Mouse (Mus musculus): ENCODE measurements around the gene Nceh1. TPM values are rescaled to one million over a fixed set of nuclear protein-coding genes. Genes with fewer than 3 reads are reported as not detected.
"Not testable (repeated sequence)": the region's sequence is repeated elsewhere in the genome, so short reads cannot be mapped to it uniquely, and the experiment has no call there.

The Nceh1 gene
- total and polyA plus RNA-seq, 3 experiments, result 8.5 to 11.8 (median 9.2) TPM

- in situ Hi-C loops (cut with MboI; ENCODE audit: low pct_ligation_motif_present, low pct_unique_long_range_greater_than_20kb, low sequenced_read_pairs) (loop anchor here (25.0 kb wide), 1 partner anchor 192 kb away; no protein-coding TSS in a partner anchor), dilution Hi-C loops (cut with MboI; ENCODE audit: extremely low pct_ligation_motif_present, extremely low pct_unique_long_range_greater_than_20kb, low sequenced_read_pairs) (no loop called here)
- Histone ChIP-seq H3K9me3 (replicated peaks; ENCODE audit: low read length) (no peaks in the 10 kb centered on the region), H3K9ac (ENCODE audit: insufficient read depth, low read depth) (no peak overlapping the region), H3K4me1 (ENCODE audit: control insufficient read depth in 1 of 2, insufficient read depth in 2 of 2) (peaks cover 0 to 25% of the 10 kb centered on the region in 2 experiments; a peak in 2 of 4 replicates), H3K27ac (ENCODE audit: insufficient read depth, low read depth) (no peak overlapping the region), H3K27me3 (replicated peaks) (no peaks in the 10 kb centered on the region), H3K79me2 (replicated peaks; ENCODE audit: control insufficient read depth, extremely low read depth, insufficient read depth, poor library complexity, severe bottlenecking) (no peaks in the 10 kb centered on the region), H3K36me3 (replicated peaks in 1 of 2; ENCODE audit: control insufficient read depth in 1 of 2, insufficient read depth in 1 of 2, low read length in 1 of 2) (no peaks in the 10 kb centered on the region), H3K4me2 (ENCODE audit: insufficient read depth, low read depth, poor library complexity, severe bottlenecking) (peak overlapping the region; percentile 39; the same call in 1 of the 2 replicates), H3K4me3 (replicated peaks in 1 of 3; ENCODE audit: low read depth in 2 of 3, low read length in 2 of 3, poor library complexity in 1 of 3) (no peak overlapping the region)
- TF ChIP-seq CTCF (conservative IDR thresholded peaks at IDR 0.05 in 1 of 2, IDR thresholded peaks at IDR 0.05 in 1 of 2; ENCODE audit: low read depth in 2 of 2, low read length in 2 of 2) (peak; percentile 11 to 70; a peak in 2 of 4 replicates), JUND (conservative IDR thresholded peaks at IDR 0.05; ENCODE audit: low read depth, low read length) (no peak), RAD21 (IDR thresholded peaks at IDR 0.05; ENCODE audit: low read depth, low read length) (peak; percentile 62), SMC3 (IDR thresholded peaks at IDR 0.05; ENCODE audit: low read depth, low read length) (peak; percentile 51), ETS1 (conservative IDR thresholded peaks at IDR 0.05; ENCODE audit: low read depth, low read length) (no peak)
- no peak for DNase-seq (ENCODE audit: extremely low read depth)
Measured at GRCm38 (mm10) chr3:27270160-27270962, 87.6 kb downstream of the Nceh1 start.

DNA sequence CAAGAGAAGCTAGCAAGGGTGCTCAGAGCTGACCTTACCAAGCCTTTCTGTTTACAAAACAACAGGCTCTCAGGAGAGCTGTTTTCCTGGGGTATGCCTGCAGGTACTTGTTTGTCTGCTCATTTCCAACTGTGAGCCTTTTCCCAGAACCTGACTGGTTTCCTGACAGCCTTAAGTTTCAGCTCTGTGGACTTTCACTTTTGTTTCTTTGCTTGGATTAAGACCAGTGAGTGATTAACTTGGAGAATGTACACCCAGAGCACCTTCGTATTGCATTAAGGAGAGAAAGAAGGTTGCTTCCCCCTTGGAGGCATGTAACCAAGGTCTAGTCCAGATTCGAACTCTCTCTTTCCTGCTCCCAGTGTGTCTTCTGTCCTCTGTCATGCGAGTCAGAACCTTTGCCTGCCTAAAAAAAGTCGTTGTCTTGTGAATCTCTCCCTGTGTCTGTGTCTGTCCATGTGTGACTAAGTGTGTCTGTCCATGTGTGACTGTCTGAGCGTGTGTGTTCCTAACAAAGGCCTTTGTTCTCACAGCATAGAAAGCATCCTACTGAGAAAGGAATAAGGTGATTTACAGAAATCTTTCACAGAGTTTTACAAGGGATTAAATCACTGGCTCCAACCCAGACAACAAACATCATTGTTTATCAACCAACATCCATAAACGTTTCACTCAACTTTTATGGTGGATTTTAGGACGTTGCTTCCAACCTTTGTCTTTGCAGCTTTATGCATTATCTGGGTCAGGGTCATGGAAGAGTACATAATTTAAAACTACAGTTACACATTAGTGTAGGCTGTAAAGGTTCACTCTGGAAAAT is 90.4 kb downstream of the Nceh1 start:
- no peaks in the 10 kb centered on the region for H3K9me3 ChIP-seq (replicated peaks; ENCODE audit: low read length)
- in situ Hi-C loops (cut with MboI; ENCODE audit: low pct_ligation_motif_present, low pct_unique_long_range_greater_than_20kb, low sequenced_read_pairs), result loop anchor here (25.0 kb wide), 1 partner anchor 189 kb away; no protein-coding TSS in a partner anchor
- no peaks in the 10 kb centered on the region for H3K36me3 ChIP-seq (replicated peaks in 1 of 2; ENCODE audit: control insufficient read depth in 1 of 2, insufficient read depth in 1 of 2, low read length in 1 of 2)
- no peaks in the 10 kb centered on the region for H3K79me2 ChIP-seq (replicated peaks; ENCODE audit: control insufficient read depth, extremely low read depth, insufficient read depth, poor library complexity, severe bottlenecking)
- peaks cover 0 to 20% of the 10 kb centered on the region in 2 experiments; a peak in 2 of 4 replicates for H3K4me1 ChIP-seq (ENCODE audit: control insufficient read depth in 1 of 2, insufficient read depth in 2 of 2)
- no peak overlapping the region for H3K4me3 ChIP-seq (replicated peaks in 1 of 3; ENCODE audit: low read depth in 2 of 3, low read length in 2 of 3, poor library complexity in 1 of 3)
- no peak overlapping the region for H3K9ac ChIP-seq (ENCODE audit: insufficient read depth, low read depth)
- DNase-seq (ENCODE audit: extremely low read depth), result peak; percentile 24
- TF ChIP-seq NRF1 (IDR thresholded peaks at IDR 0.05; ENCODE audit: low read depth, low read length), result no peak
- TF ChIP-seq BHLHE40 (IDR thresholded peaks at IDR 0.05; ENCODE audit: low read depth, low read length), result no peak
- TF ChIP-seq ETS1 (conservative IDR thresholded peaks at IDR 0.05; ENCODE audit: low read depth, low read length), result no peak
- no peak for TF ChIP-seq TBP (conservative IDR thresholded peaks at IDR 0.05; ENCODE audit: low read depth, low read length)
- TF ChIP-seq IRF4 (IDR thresholded peaks at IDR 0.05; ENCODE audit: low read depth, low read length), result no peak
- TF ChIP-seq CHD2 (IDR thresholded peaks at IDR 0.05; ENCODE audit: low read length), result no peak
- no peak for TF ChIP-seq MAZ (IDR thresholded peaks at IDR 0.05; ENCODE audit: low read depth, low read length)
- TF ChIP-seq USF1 (IDR thresholded peaks at IDR 0.05; ENCODE audit: low read depth, low read length), result no peak
- TF ChIP-seq SIN3A (IDR thresholded peaks at IDR 0.05; ENCODE audit: low read length), result no peak
- TF ChIP-seq MEF2A (IDR thresholded peaks at IDR 0.05; ENCODE audit: borderline replicate concordance, low read depth, low read length), result no peak
- TF ChIP-seq MAFK (IDR thresholded peaks at IDR 0.05; ENCODE audit: insufficient replicate concordance, low read length), result no peak
- no peak for TF ChIP-seq MYC (IDR thresholded peaks at IDR 0.05; ENCODE audit: low read depth, low read length)
- no peak for TF ChIP-seq RCOR1 (conservative IDR thresholded peaks at IDR 0.05; ENCODE audit: low read depth, low read length)
- TF ChIP-seq SMC3 (IDR thresholded peaks at IDR 0.05; ENCODE audit: low read depth, low read length), result no peak
- TF ChIP-seq POLR2A (IDR thresholded peaks at IDR 0.05; ENCODE audit: low read depth, low read length), result no peak
- TF ChIP-seq JUN (IDR thresholded peaks at IDR 0.05; ENCODE audit: insufficient read depth, low read depth, low read length), result no peak
- TF ChIP-seq PAX5 (IDR thresholded peaks at IDR 0.05; ENCODE audit: low read length), result no peak
- no peak for TF ChIP-seq CHD1 (IDR thresholded peaks at IDR 0.05; ENCODE audit: low read depth, low read length)
- no peak for TF ChIP-seq ZNF384 (IDR thresholded peaks at IDR 0.05; ENCODE audit: low read depth, low read length)
- peak overlapping the region; percentile 53; the same call in 1 of the 2 replicates for H3K4me2 ChIP-seq (ENCODE audit: insufficient read depth, low read depth, poor library complexity, severe bottlenecking)
- H3K27ac ChIP-seq (ENCODE audit: insufficient read depth, low read depth), result no peak overlapping the region
- dilution Hi-C loops (cut with MboI; ENCODE audit: extremely low pct_ligation_motif_present, extremely low pct_unique_long_range_greater_than_20kb, low sequenced_read_pairs), result no loop called here
- no peaks in the 10 kb centered on the region for H3K27me3 ChIP-seq (replicated peaks)

DNA sequence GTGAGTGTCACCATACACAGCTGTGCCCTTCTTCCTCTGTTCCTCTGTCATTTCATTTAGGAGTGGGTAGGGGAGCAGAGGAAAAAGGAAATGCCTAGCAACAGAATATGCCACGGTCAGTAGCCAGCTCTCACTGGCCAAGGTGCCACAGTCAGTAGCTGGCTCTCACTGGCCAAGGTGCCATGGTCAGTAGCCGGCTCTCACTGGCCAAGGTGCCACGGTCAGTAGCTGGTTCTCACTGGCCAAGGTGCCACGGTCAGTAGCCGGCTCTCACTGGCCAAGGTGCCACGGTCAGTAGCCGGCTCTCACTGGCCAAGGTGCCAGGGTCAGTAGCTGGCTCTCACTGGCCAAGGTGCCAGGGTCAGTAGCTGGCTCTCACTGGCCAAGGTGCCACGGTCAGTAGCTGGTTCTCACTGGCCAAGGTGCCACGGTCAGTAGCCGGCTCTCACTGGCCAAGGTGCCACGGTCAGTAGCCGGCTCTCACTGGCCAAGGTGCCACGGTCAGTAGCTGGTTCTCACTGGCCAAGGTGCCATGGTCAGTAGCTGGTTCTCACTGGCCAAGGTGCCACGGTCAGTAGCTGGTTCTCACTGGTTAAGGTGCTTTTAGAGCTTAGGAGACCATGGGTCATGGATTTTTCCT is 96.6 kb downstream of the Nceh1 start:
- H3K79me2 ChIP-seq (replicated peaks; ENCODE audit: control insufficient read depth, extremely low read depth, insufficient read depth, poor library complexity, severe bottlenecking); H3K9me3 ChIP-seq (replicated peaks; ENCODE audit: low read length); DNase-seq (ENCODE audit: extremely low read depth); H3K4me1 ChIP-seq (ENCODE audit: control insufficient read depth in 1 of 2, insufficient read depth in 2 of 2); H3K4me2 ChIP-seq (ENCODE audit: insufficient read depth, low read depth, poor library complexity, severe bottlenecking); H3K27ac ChIP-seq (ENCODE audit: insufficient read depth, low read depth); H3K27me3 ChIP-seq (replicated peaks); dilution Hi-C loops (cut with MboI; ENCODE audit: extremely low pct_ligation_motif_present, extremely low pct_unique_long_range_greater_than_20kb, low sequenced_read_pairs); H3K9ac ChIP-seq (ENCODE audit: insufficient read depth, low read depth); H3K36me3 ChIP-seq (replicated peaks in 1 of 2; ENCODE audit: control insufficient read depth in 1 of 2, insufficient read depth in 1 of 2, low read length in 1 of 2); H3K4me3 ChIP-seq (replicated peaks in 1 of 3; ENCODE audit: low read depth in 2 of 3, low read length in 2 of 3, poor library complexity in 1 of 3); in situ Hi-C loops (cut with MboI; ENCODE audit: low pct_ligation_motif_present, low pct_unique_long_range_greater_than_20kb, low sequenced_read_pairs): not testable (repeated sequence)
